Mouse (Mus musculus) left cerebral cortex, postnatal 14 days (tissue): Measurements from ENCODE around the gene Zswim9. TPM values are rescaled to one million over a fixed set of nuclear protein-coding genes. Genes with fewer than 3 reads are reported as not detected.

ENCODE experiments used
- DNase-seq, 2 experiments: peaks; one replicate each; pipeline ENCODE4 v3.0.0; 2021 to 2022; ENCODE audit warnings: low spot score in 2 of 2, mixed read lengths in 1 of 2
- intact Hi-C: fragments of 180-260 bp; cut with DNase I; formaldehyde crosslinking; loops from one replicate; pipeline ENCODE4 v1.15.1; 2025
- total RNA-seq, 2 experiments: library from RNA; stranded (reverse); gene quantifications; 2 replicates each; pipeline ENCODE4 v1.2.3; 2021

The Zswim9 gene
- total RNA-seq, 2 experiments from 2014 or later, result 11.3 to 12.7 TPM

- DNase-seq, result no peak
- intact Hi-C loops, result no loop called here
Measured at GRCm38 (mm10) chr7:13277833-13278232, 688 bp downstream of the Zswim9 start.

GRCm38 (mm10) chr7:13277081-13277480 is 1.4 kb downstream of the Zswim9 start, which contains the start of gene Lig1:
Gene Lig1 (plus strand): TSS chr7:13277283.
- DNase-seq, result no peak
- intact Hi-C loops, result no loop called here

GRCm38 (mm10) chr7:13271704-13272103 is 6.8 kb downstream of the Zswim9 start:
- DNase-seq, result no peak
- intact Hi-C loops, result no loop called here

- intact Hi-C loops, result no loop called here
- no peak for DNase-seq
Measured at GRCm38 (mm10) chr7:13269394-13269793, 9.1 kb downstream of the Zswim9 start.

GRCm38 (mm10) chr7:13268749-13269260 is 9.7 kb downstream of the Zswim9 start:
- no peak for DNase-seq
- intact Hi-C loops, result no loop called here

GRCm38 (mm10) chr7:13264396-13264795 is 14.1 kb downstream of the Zswim9 start:
- intact Hi-C loops, result no loop called here
- DNase-seq, result peak in 1 of 2 experiments; percentile 22

- intact Hi-C loops, result no loop called here
- peak in 1 of 2 experiments; percentile 30 for DNase-seq
Measured at GRCm38 (mm10) chr7:13263851-13264250, 14.7 kb downstream of the Zswim9 start.

- peak; percentile 33 to 67 for DNase-seq
Measured at GRCm38 (mm10) chr7:13260746-13261700, 17.5 kb downstream of the Zswim9 start.

GRCm38 (mm10) chr7:13212720-13213119 is 65.8 kb downstream of the Zswim9 start, which contains the start of gene Vmn1r89:
Gene Vmn1r89 (plus strand): TSS chr7:13213020.
- intact Hi-C loops, result no loop called here
- DNase-seq, result no peak

More at GRCm38 (mm10) chr7:13260746-13261700, 17.5 kb downstream of the Zswim9 start:
- intact Hi-C loops, result no loop called here

Other genes with a start within 250 kb of the Zswim9 start
- 100 to 1,000 TPM; 123 to 135 TPM for gene Chmp2a, start 243.9 kb downstream of the Zswim9 start, total RNA-seq
- 100 to 1,000 TPM; 207 to 218 TPM for gene Ube2m, start 240.4 kb downstream of the Zswim9 start, total RNA-seq
- gene Mzf1, start 224.0 kb downstream of the Zswim9 start, total RNA-seq, result 10 to 100 TPM; 15.5 to 16.7 TPM
- not detected for gene Vmn1r85, start 183.5 kb downstream of the Zswim9 start, total RNA-seq
- gene Vmn1r86, start 158.8 kb downstream of the Zswim9 start, total RNA-seq, result not detected
- gene Vmn1r87, start 138.6 kb downstream of the Zswim9 start, total RNA-seq, result not detected
- gene Vmn1r88, start 119.2 kb downstream of the Zswim9 start, total RNA-seq, result under 1 TPM; 0.13 TPM
- gene Vmn1r89, start 65.7 kb downstream of the Zswim9 start, total RNA-seq, result not detected
- gene Lig1, start 1.4 kb downstream of the Zswim9 start, total RNA-seq, result 10 to 100 TPM in 1 of 2 experiments, 1 to 10 TPM in 1; 8.0 to 11.6 TPM
- gene Pla2g4c, start 45.9 kb upstream of the Zswim9 start, total RNA-seq, result under 1 TPM; 0.17 to 0.18 TPM
- under 1 TPM in 1 of 2 experiments, not detected in 1; 0.88 TPM for gene Cabp5, start 119.4 kb upstream of the Zswim9 start, total RNA-seq
- gene Bsph1, start 172.1 kb upstream of the Zswim9 start, total RNA-seq, result not detected